Mouse (Mus musculus): ENCODE data around the gene Mpi. TPM values are rescaled to one million over a fixed set of nuclear protein-coding genes. Genes with fewer than 3 reads are reported as not detected.
A peak's percentile ranks its signal among the peaks of the same experiment; 100 is the strongest.

Gene Mpi
- polyA plus RNA-seq, 1 experiment from 2014 or later, result 22.8 TPM

- TF ChIP-seq CTCF (IDR thresholded peaks at IDR 0.05; ENCODE audit: low read depth), result no peak
- H3K9me3 ChIP-seq (ENCODE audit: control insufficient read depth), result no peaks in the 10 kb centered on the region
- no peak overlapping the region for H3K9ac ChIP-seq (ENCODE audit: low read depth, low read length)
- no peaks in the 10 kb centered on the region for H3K36me3 ChIP-seq (ENCODE audit: control insufficient read depth, insufficient read depth)
- no peaks in the 10 kb centered on the region for H3K27me3 ChIP-seq (replicated peaks; ENCODE audit: control insufficient read depth, insufficient read depth, low read length)
- ATAC-seq, result no peak
- H3K27ac ChIP-seq (ENCODE audit: low read depth, low read length), result no peak overlapping the region
- H3K4me2 ChIP-seq (replicated peaks; ENCODE audit: low read depth), result no peak overlapping the region
- no peak overlapping the region for H3K4me3 ChIP-seq (ENCODE audit: low read depth, low read length)
- 85% methylated on average over 4 of the region's 4 CpGs for WGBS
- H3K4me1 ChIP-seq (replicated peaks; ENCODE audit: control insufficient read depth, insufficient read depth, low read length), result peaks cover 15% of the 10 kb centered on the region
These were observed 6.1 kb upstream of the Mpi start for GRCm38 (mm10) chr9:57558625-57559024.

- Histone ChIP-seq H3K4me3 (ENCODE audit: low read depth, low read length) (no peak overlapping the region), H3K9ac (ENCODE audit: low read depth, low read length) (no peak overlapping the region), H3K36me3 (ENCODE audit: control insufficient read depth, insufficient read depth) (no peaks in the 10 kb centered on the region), H3K4me1 (replicated peaks; ENCODE audit: control insufficient read depth, insufficient read depth, low read length) (peaks cover 4% of the 10 kb centered on the region; the same call in 1 of the 2 replicates), H3K27me3 (replicated peaks; ENCODE audit: control insufficient read depth, insufficient read depth, low read length) (no peaks in the 10 kb centered on the region), H3K9me3 (ENCODE audit: control insufficient read depth) (no peaks in the 10 kb centered on the region), H3K4me2 (replicated peaks; ENCODE audit: low read depth) (no peak overlapping the region), H3K27ac (ENCODE audit: low read depth, low read length) (no peak overlapping the region)
- no peak for ATAC-seq
- WGBS, result 79% methylated on average over 3 of the region's 3 CpGs
- TF ChIP-seq CTCF (IDR thresholded peaks at IDR 0.05; ENCODE audit: low read depth), result no peak
These were observed 4.7 kb upstream of the Mpi start for GRCm38 (mm10) chr9:57557215-57557614.

GRCm38 (mm10) chr9:57554753-57555152 lies 2.2 kb upstream of the Mpi start:
- TF ChIP-seq CTCF (IDR thresholded peaks at IDR 0.05; ENCODE audit: low read depth), result no peak
- Histone ChIP-seq H3K9me3 (ENCODE audit: control insufficient read depth) (no peaks in the 10 kb centered on the region), H3K27me3 (replicated peaks; ENCODE audit: control insufficient read depth, insufficient read depth, low read length) (no peaks in the 10 kb centered on the region), H3K4me3 (ENCODE audit: low read depth, low read length) (no peak overlapping the region), H3K4me2 (replicated peaks; ENCODE audit: low read depth) (no peak overlapping the region), H3K36me3 (ENCODE audit: control insufficient read depth, insufficient read depth) (no peaks in the 10 kb centered on the region), H3K4me1 (replicated peaks; ENCODE audit: control insufficient read depth, insufficient read depth, low read length) (peaks cover 2% of the 10 kb centered on the region; the same call in 1 of the 2 replicates), H3K27ac (ENCODE audit: low read depth, low read length) (no peak overlapping the region), H3K9ac (ENCODE audit: low read depth, low read length) (no peak overlapping the region)
- 70% methylated on average over 3 of the region's 3 CpGs for WGBS
- no peak for ATAC-seq

GRCm38 (mm10) chr9:57553119-57553518 lies 556 bp upstream of the Mpi start:
- Histone ChIP-seq H3K27me3 (replicated peaks; ENCODE audit: control insufficient read depth, insufficient read depth, low read length) (no peaks in the 10 kb centered on the region), H3K27ac (ENCODE audit: low read depth, low read length) (no peak overlapping the region), H3K4me2 (replicated peaks; ENCODE audit: low read depth) (peak overlapping the region; percentile 73), H3K36me3 (ENCODE audit: control insufficient read depth, insufficient read depth) (peaks cover 14% of the 10 kb centered on the region; the same call in 1 of the 2 replicates), H3K4me1 (replicated peaks; ENCODE audit: control insufficient read depth, insufficient read depth, low read length) (peaks cover 2% of the 10 kb centered on the region; the same call in 1 of the 2 replicates), H3K9me3 (ENCODE audit: control insufficient read depth) (no peaks in the 10 kb centered on the region), H3K9ac (ENCODE audit: low read depth, low read length) (no peak overlapping the region), H3K4me3 (ENCODE audit: low read depth, low read length) (no peak overlapping the region)
- no peak for ATAC-seq
- WGBS, result 62% methylated on average over 11 of the region's 11 CpGs
- no peak for TF ChIP-seq CTCF (IDR thresholded peaks at IDR 0.05; ENCODE audit: low read depth)

- peak overlapping the region; percentile 27; the same call in 1 of the 2 replicates for H3K4me2 ChIP-seq (replicated peaks; ENCODE audit: low read depth)
- H3K27me3 ChIP-seq (replicated peaks; ENCODE audit: control insufficient read depth, insufficient read depth, low read length), result no peaks in the 10 kb centered on the region
- TF ChIP-seq CTCF (IDR thresholded peaks at IDR 0.05; ENCODE audit: low read depth), result no peak
- H3K9ac ChIP-seq (ENCODE audit: low read depth, low read length), result no peak overlapping the region; the same call in 1 of the 2 replicates
- no peak overlapping the region for H3K4me3 ChIP-seq (ENCODE audit: low read depth, low read length)
- H3K9me3 ChIP-seq (ENCODE audit: control insufficient read depth), result no peaks in the 10 kb centered on the region
- ATAC-seq, result peak; percentile 83
- H3K4me1 ChIP-seq (replicated peaks; ENCODE audit: control insufficient read depth, insufficient read depth, low read length), result peaks cover 2% of the 10 kb centered on the region; the same call in 1 of the 2 replicates
- WGBS, result 38% methylated on average over 11 of the region's 11 CpGs
- peaks cover 35% of the 10 kb centered on the region for H3K36me3 ChIP-seq (ENCODE audit: control insufficient read depth, insufficient read depth)
- peak overlapping the region; percentile 75 for H3K27ac ChIP-seq (ENCODE audit: low read depth, low read length)
These were observed 2.3 kb downstream of the Mpi start for GRCm38 (mm10) chr9:57550126-57550862.

GRCm38 (mm10) chr9:57549186-57549585 lies 3.4 kb downstream of the Mpi start:
- H3K27me3 ChIP-seq (replicated peaks; ENCODE audit: control insufficient read depth, insufficient read depth, low read length), result no peaks in the 10 kb centered on the region
- peaks cover 2% of the 10 kb centered on the region; the same call in 1 of the 2 replicates for H3K4me1 ChIP-seq (replicated peaks; ENCODE audit: control insufficient read depth, insufficient read depth, low read length)
- H3K36me3 ChIP-seq (ENCODE audit: control insufficient read depth, insufficient read depth), result peaks cover 45% of the 10 kb centered on the region
- no peaks in the 10 kb centered on the region for H3K9me3 ChIP-seq (ENCODE audit: control insufficient read depth)
- no peak for TF ChIP-seq CTCF (IDR thresholded peaks at IDR 0.05; ENCODE audit: low read depth)
- H3K4me3 ChIP-seq (ENCODE audit: low read depth, low read length), result no peak overlapping the region
- no peak overlapping the region for H3K4me2 ChIP-seq (replicated peaks; ENCODE audit: low read depth)
- 93% methylated on average over 4 of the region's 4 CpGs for WGBS
- no peak overlapping the region for H3K27ac ChIP-seq (ENCODE audit: low read depth, low read length)
- H3K9ac ChIP-seq (ENCODE audit: low read depth, low read length), result no peak overlapping the region
- no peak for ATAC-seq
